Mouse (Mus musculus) myocyte (in vitro differentiated cells): ENCODE data around the gene Yif1b.

Experiments
- CEBPB ChIP-seq: IDR thresholded peaks from 2 replicates; pipeline ENCODE4 v1.6.1; 2011; ENCODE audit warnings: mild to moderate bottlenecking, moderate library complexity; ENCODE audit not compliant: poor library complexity, insufficient read depth, severe bottlenecking
- E2F4 ChIP-seq: IDR thresholded peaks from one replicate; pipeline ENCODE4 v1.6.1; 2011; ENCODE audit warnings: mild to moderate bottlenecking, control low read depth, moderate library complexity; ENCODE audit not compliant: insufficient read depth
- MYOD1 ChIP-seq, 3 experiments: IDR thresholded peaks; one replicate each; pipeline ENCODE4 v1.6.1; 2011; ENCODE audit warnings: control low read depth in 2 of 3, low read depth in 2 of 3, mild to moderate bottlenecking in 2 of 3, moderate library complexity in 1 of 3; ENCODE audit not compliant: insufficient read length in 2 of 3, control insufficient read depth in 1 of 3
- POLR2A ChIP-seq: IDR thresholded peaks from one replicate; pipeline ENCODE4 v1.6.1; 2011; ENCODE audit warnings: low read depth, mild to moderate bottlenecking, control low read depth, moderate library complexity; ENCODE audit not compliant: insufficient read length
- TCF12 ChIP-seq: IDR thresholded peaks from one replicate; pipeline ENCODE4 v1.6.1; 2011; ENCODE audit warnings: mild to moderate bottlenecking, control low read depth; ENCODE audit not compliant: poor library complexity, insufficient read depth, severe bottlenecking
- TCF3 ChIP-seq: IDR thresholded peaks from one replicate; pipeline ENCODE4 v1.6.1; 2011; ENCODE audit warnings: low read depth, control low read depth; ENCODE audit not compliant: insufficient read length

DNA sequence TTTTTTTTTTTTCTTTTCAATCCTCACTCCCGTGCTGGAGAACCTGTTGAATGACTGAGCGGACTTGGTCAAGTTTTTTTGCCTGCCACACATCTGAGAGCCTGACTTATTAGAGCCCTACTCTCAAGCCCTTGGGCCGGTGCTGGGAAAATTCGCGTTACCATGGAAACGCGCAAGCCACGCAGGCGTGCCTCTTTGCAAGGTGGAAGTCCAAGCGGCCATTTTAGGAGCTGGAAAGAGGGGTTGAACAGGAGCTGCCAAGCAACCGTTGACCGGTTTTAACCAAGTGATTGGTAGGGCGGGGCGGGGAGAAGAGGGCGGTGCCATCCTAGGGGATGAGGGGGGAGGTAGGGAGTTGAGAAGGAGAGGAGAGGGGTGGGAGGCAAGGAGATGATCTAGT lies 23.3 kb upstream of the Yif1b start:
- TF ChIP-seq POLR2A (no peak), TCF12 (no peak), E2F4 (no peak), TCF3 (no peak), CEBPB (no peak), MYOD1 (IDR thresholded peaks at IDR 0.05; ENCODE audit: control insufficient read depth in 1 of 3, insufficient read length in 2 of 3, low read depth in 2 of 3) (no peak)
